Mouse (Mus musculus): ENCODE measurements around the gene Enox1. TPM values are rescaled to one million over a fixed set of nuclear protein-coding genes. Genes with fewer than 3 reads are reported as not detected.

Gene Enox1
- polyA plus RNA-seq, 1 experiment from 2014 or later = 0.58 TPM

DNA sequence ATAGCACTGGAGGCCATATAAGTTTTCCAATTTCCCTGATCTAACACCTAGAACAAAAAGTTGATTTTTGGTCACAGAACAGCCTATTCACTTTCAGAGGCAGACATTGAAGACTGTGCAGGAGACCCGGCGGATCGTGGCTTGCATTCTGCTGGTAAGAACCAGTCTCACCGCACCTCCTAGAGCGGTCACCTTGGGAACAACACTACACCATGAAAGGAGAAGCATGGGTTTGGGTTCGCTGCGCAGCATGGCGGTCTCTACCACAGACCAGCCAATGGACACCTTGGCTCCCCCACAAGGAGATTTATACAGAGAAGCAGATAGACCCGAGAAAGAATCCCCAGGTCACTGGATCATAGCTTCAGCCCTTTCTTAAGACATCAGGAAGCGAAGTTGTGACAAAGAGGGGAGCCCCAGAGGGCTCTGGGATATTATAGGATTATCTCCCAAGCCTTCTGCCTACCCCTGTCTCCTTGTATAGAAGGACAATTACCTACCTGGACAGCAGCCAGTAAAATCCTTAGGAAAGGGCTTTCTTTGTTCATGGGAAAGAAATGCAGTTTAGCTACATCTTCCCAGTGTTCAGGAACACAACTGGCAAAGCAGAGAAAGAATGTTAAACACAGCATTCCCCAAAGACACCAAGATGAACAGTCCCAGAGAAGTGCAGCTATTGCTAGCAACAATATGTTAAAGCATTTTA, 476.1 kb downstream of the Enox1 start:
- no peaks in the 10 kb centered on the region for H3K4me1 ChIP-seq
- H3K27ac ChIP-seq = no peak overlapping the region
- H3K9ac ChIP-seq = no peak overlapping the region
- no peak overlapping the region for H3K4me2 ChIP-seq
- no peaks in the 10 kb centered on the region for H3K36me3 ChIP-seq
- ATAC-seq = no peak
- WGBS (ENCODE audit: insufficient replicate concordance) = 76% methylated on average over 10 of the region's 10 CpGs
- H3K27me3 ChIP-seq (replicated peaks) = no peaks in the 10 kb centered on the region
- no peak overlapping the region for H3K4me3 ChIP-seq
- H3K9me3 ChIP-seq (replicated peaks) = no peaks in the 10 kb centered on the region

- ATAC-seq = no peak
- Histone ChIP-seq H3K9me3 (replicated peaks) (no peaks in the 10 kb centered on the region), H3K4me2 (no peak overlapping the region), H3K27me3 (replicated peaks) (no peaks in the 10 kb centered on the region), H3K4me1 (no peaks in the 10 kb centered on the region), H3K36me3 (no peaks in the 10 kb centered on the region), H3K4me3 (no peak overlapping the region), H3K27ac (no peak overlapping the region), H3K9ac (no peak overlapping the region)
- 64% methylated on average over 2 of the region's 2 CpGs for WGBS (ENCODE audit: insufficient replicate concordance)
Observed at GRCm38 (mm10) chr14:77633172-77633542, 476.6 kb downstream of the Enox1 start.

GRCm38 (mm10) chr14:77636931-77637330, 480.4 kb downstream of the Enox1 start:
- Histone ChIP-seq H3K4me1 (no peaks in the 10 kb centered on the region), H3K27me3 (replicated peaks) (no peaks in the 10 kb centered on the region), H3K27ac (no peak overlapping the region), H3K4me3 (no peak overlapping the region), H3K9me3 (replicated peaks) (no peaks in the 10 kb centered on the region), H3K9ac (no peak overlapping the region), H3K4me2 (no peak overlapping the region), H3K36me3 (no peaks in the 10 kb centered on the region)
- 42% methylated on average over 6 of the region's 6 CpGs for WGBS (ENCODE audit: insufficient replicate concordance)
- no peak for ATAC-seq

- Histone ChIP-seq H3K36me3 (no peaks in the 10 kb centered on the region), H3K27me3 (replicated peaks) (no peaks in the 10 kb centered on the region), H3K4me3 (no peak overlapping the region), H3K4me2 (no peak overlapping the region), H3K9me3 (replicated peaks) (no peaks in the 10 kb centered on the region), H3K27ac (no peak overlapping the region), H3K4me1 (no peaks in the 10 kb centered on the region), H3K9ac (no peak overlapping the region)
- ATAC-seq = no peak
- WGBS (ENCODE audit: insufficient replicate concordance) = 66% methylated on average over 3 of the region's 3 CpGs
Observed at GRCm38 (mm10) chr14:77638148-77638547, 481.6 kb downstream of the Enox1 start.

DNA sequence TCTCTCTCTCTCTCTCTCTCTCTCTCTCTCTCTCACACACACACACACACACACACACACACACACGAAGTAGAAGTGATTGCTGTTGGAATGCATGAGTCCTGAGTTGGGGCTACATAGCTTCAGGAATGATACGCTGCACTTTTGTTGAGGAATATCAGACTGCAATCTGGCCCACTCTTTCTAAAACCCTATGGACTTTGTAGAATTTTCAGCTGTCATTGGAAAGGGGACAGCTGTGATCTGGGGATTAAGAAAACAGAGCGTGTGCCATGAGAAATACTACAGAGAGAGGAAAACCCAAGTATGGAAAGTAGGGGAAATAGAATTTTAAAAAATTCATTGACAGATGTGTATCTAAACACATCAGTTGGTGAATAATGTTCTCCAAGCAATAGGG, 482.1 kb downstream of the Enox1 start:
- H3K9ac ChIP-seq = no peak overlapping the region
- no peak for ATAC-seq
- no peaks in the 10 kb centered on the region for H3K27me3 ChIP-seq (replicated peaks)
- no peak overlapping the region for H3K27ac ChIP-seq
- H3K9me3 ChIP-seq (replicated peaks) = no peaks in the 10 kb centered on the region
- H3K4me3 ChIP-seq = no peak overlapping the region
- no peaks in the 10 kb centered on the region for H3K36me3 ChIP-seq
- no peak overlapping the region for H3K4me2 ChIP-seq
- 69% methylated on average over 3 of the region's 3 CpGs for WGBS (ENCODE audit: insufficient replicate concordance)
- no peaks in the 10 kb centered on the region for H3K4me1 ChIP-seq

DNA sequence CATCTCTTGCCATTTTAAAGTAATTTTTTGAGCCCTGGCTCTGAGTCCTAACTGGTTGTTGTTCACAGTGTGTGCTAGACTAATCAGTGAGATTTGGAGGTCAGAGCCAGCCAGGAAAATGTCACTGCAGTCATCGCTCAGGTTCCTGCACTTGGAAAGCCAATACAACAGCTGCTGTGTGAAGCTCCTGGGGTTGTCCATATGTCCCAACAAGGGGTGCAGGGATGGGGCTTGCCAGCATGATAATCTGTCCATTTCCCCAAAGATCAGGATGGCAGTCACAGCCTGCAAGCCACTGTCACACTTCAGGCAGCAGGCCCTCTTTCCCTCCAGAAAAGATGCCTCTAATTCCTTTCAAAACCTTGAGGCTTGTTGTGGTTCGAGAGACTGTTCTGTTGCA, 483.0 kb downstream of the Enox1 start:
- no peaks in the 10 kb centered on the region for H3K9me3 ChIP-seq (replicated peaks)
- WGBS (ENCODE audit: insufficient replicate concordance) = 71% methylated on average over 2 of the region's 2 CpGs
- H3K27me3 ChIP-seq (replicated peaks) = no peaks in the 10 kb centered on the region
- no peaks in the 10 kb centered on the region for H3K4me1 ChIP-seq
- no peaks in the 10 kb centered on the region for H3K36me3 ChIP-seq
- no peak for ATAC-seq
- no peak overlapping the region for H3K4me2 ChIP-seq
- no peak overlapping the region for H3K27ac ChIP-seq
- no peak overlapping the region for H3K4me3 ChIP-seq
- H3K9ac ChIP-seq = no peak overlapping the region

DNA sequence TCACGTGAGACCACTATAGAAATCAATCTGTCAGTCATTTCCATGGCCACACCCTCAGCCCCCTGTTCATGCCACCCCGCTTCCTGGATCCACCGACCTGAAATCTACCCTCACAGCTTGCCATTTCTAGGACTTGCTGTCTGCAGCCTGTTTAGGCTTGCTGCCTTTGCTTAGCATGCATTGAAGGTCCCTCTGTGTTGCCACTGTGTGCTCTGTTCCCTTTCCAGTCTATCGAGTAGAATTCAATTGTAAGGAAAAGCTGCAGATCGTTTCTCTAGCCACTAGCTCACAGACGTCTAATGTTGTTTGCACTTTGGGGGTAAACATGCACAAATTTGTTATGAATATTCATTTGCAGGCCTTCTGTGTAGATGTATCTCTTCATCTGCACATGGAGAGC, 485.8 kb downstream of the Enox1 start:
- Histone ChIP-seq H3K4me1 (no peaks in the 10 kb centered on the region), H3K27me3 (replicated peaks) (no peaks in the 10 kb centered on the region), H3K27ac (no peak overlapping the region), H3K4me3 (no peak overlapping the region), H3K9me3 (replicated peaks) (no peaks in the 10 kb centered on the region), H3K9ac (no peak overlapping the region), H3K36me3 (no peaks in the 10 kb centered on the region), H3K4me2 (no peak overlapping the region)
- ATAC-seq = no peak
- WGBS (ENCODE audit: insufficient replicate concordance) = 66% methylated on average over 6 of the region's 6 CpGs

GRCm38 (mm10) chr14:77646196-77646595, 489.6 kb downstream of the Enox1 start:
- H3K9me3 ChIP-seq (replicated peaks) = no peaks in the 10 kb centered on the region
- 49% methylated on average over 2 of the region's 2 CpGs for WGBS (ENCODE audit: insufficient replicate concordance)
- H3K9ac ChIP-seq = no peak overlapping the region
- H3K4me3 ChIP-seq = no peak overlapping the region
- H3K27ac ChIP-seq = no peak overlapping the region
- no peaks in the 10 kb centered on the region for H3K4me1 ChIP-seq
- ATAC-seq = no peak
- no peaks in the 10 kb centered on the region for H3K36me3 ChIP-seq
- no peaks in the 10 kb centered on the region for H3K27me3 ChIP-seq (replicated peaks)
- no peak overlapping the region for H3K4me2 ChIP-seq

- no peaks in the 10 kb centered on the region for H3K9me3 ChIP-seq (replicated peaks)
- H3K27me3 ChIP-seq (replicated peaks) = no peaks in the 10 kb centered on the region
- no peak overlapping the region for H3K4me2 ChIP-seq
- H3K9ac ChIP-seq = no peak overlapping the region
- no peaks in the 10 kb centered on the region for H3K4me1 ChIP-seq
- no peaks in the 10 kb centered on the region for H3K36me3 ChIP-seq
- no peak for ATAC-seq
- H3K4me3 ChIP-seq = no peak overlapping the region
- H3K27ac ChIP-seq = no peak overlapping the region
- 84% methylated on average over 6 of the region's 6 CpGs for WGBS (ENCODE audit: insufficient replicate concordance)
Observed at GRCm38 (mm10) chr14:77647017-77647416, 490.5 kb downstream of the Enox1 start.

DNA sequence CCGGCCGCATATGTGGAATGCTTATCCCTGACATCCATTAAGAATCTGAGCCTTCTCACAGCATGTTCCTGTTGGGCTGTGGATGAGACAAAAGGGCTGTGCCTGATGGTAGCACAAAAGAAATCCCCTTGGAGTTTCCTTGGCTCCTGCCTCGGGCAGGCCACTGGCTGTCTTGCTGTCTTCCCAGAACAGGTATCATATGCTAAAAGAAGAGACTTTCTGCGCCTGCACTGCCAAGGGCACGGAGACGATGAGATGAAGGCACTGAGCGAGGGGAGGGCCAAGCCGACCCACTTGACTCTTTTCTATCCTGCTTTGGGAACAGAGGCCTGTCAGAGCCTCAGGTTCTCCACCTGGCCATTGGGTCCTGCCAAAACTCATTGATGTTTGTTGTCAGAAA, 491.7 kb downstream of the Enox1 start:
- no peaks in the 10 kb centered on the region for H3K9me3 ChIP-seq (replicated peaks)
- no peak overlapping the region for H3K4me3 ChIP-seq
- 74% methylated on average over 8 of the region's 8 CpGs for WGBS (ENCODE audit: insufficient replicate concordance)
- no peaks in the 10 kb centered on the region for H3K36me3 ChIP-seq
- ATAC-seq = no peak
- no peak overlapping the region for H3K9ac ChIP-seq
- no peaks in the 10 kb centered on the region for H3K4me1 ChIP-seq
- no peaks in the 10 kb centered on the region for H3K27me3 ChIP-seq (replicated peaks)
- no peak overlapping the region for H3K4me2 ChIP-seq
- H3K27ac ChIP-seq = no peak overlapping the region

DNA sequence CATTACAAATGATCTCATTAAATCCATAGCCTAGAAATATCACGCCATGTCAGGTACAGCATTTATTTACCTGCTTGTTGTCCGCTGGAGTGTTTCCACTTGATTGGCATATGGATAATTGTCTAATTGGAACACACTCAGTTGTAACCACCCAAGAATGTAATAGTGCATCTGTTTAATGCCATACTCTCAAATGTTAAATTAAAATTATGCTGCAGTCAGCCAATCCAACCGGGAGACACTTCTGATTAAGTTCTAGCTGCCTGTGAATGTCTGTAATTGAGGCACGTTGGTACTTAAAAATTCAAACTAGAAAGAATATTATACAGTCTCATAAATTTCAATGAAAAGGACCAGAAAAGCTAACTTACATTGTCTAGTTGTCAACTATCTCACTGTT, 502.2 kb downstream of the Enox1 start:
- Histone ChIP-seq H3K27me3 (replicated peaks) (no peaks in the 10 kb centered on the region), H3K9ac (no peak overlapping the region), H3K4me3 (no peak overlapping the region), H3K4me2 (no peak overlapping the region), H3K9me3 (replicated peaks) (peaks cover 8% of the 10 kb centered on the region; the same call in 1 of the 2 replicates), H3K36me3 (no peaks in the 10 kb centered on the region), H3K4me1 (no peaks in the 10 kb centered on the region; the same call in 1 of the 2 replicates), H3K27ac (no peak overlapping the region)
- no peak for ATAC-seq
- 74% methylated on average over 4 of the region's 4 CpGs for WGBS (ENCODE audit: insufficient replicate concordance)

GRCm38 (mm10) chr14:77662273-77662672, 505.7 kb downstream of the Enox1 start:
- no peak overlapping the region for H3K4me2 ChIP-seq
- no peak overlapping the region for H3K27ac ChIP-seq
- 32% methylated on average over 7 of the region's 7 CpGs for WGBS (ENCODE audit: insufficient replicate concordance)
- no peaks in the 10 kb centered on the region for H3K36me3 ChIP-seq
- peak; percentile 57; the same call in 1 of the 2 replicates for ATAC-seq
- no peaks in the 10 kb centered on the region for H3K27me3 ChIP-seq (replicated peaks)
- no peak overlapping the region for H3K9ac ChIP-seq
- no peaks in the 10 kb centered on the region; the same call in 1 of the 2 replicates for H3K4me1 ChIP-seq
- H3K4me3 ChIP-seq = no peak overlapping the region
- no peaks in the 10 kb centered on the region for H3K9me3 ChIP-seq (replicated peaks)

DNA sequence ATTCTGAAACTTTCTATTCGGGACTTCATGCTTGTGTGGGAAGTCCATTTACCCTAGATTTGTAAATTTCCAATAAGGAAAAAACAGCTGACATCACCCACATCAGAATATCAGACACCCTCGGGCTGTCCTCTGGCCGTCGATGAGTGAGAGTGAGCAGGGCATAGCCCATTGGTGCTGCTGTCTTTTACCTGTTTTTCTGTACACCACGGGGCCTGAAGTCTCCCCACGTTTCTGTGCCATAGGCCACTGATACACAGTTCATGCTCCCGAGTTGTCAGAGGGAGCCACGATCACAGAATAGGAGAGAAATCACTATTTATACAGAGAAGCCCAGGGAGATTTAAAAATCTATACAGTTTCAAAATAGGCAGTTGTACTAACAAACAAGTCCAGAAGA, 506.4 kb downstream of the Enox1 start:
- Histone ChIP-seq H3K27ac (no peak overlapping the region), H3K4me3 (no peak overlapping the region), H3K4me2 (no peak overlapping the region), H3K4me1 (no peaks in the 10 kb centered on the region; the same call in 1 of the 2 replicates), H3K9ac (no peak overlapping the region), H3K27me3 (replicated peaks) (no peaks in the 10 kb centered on the region), H3K36me3 (no peaks in the 10 kb centered on the region), H3K9me3 (replicated peaks) (no peaks in the 10 kb centered on the region)
- no peak for ATAC-seq
- 64% methylated on average over 8 of the region's 8 CpGs for WGBS (ENCODE audit: insufficient replicate concordance)

Measured in liver, embryonic 12.5 days (tissue).